Mouse (Mus musculus): Measurements from ENCODE around the gene Tgfb2.

DNA sequence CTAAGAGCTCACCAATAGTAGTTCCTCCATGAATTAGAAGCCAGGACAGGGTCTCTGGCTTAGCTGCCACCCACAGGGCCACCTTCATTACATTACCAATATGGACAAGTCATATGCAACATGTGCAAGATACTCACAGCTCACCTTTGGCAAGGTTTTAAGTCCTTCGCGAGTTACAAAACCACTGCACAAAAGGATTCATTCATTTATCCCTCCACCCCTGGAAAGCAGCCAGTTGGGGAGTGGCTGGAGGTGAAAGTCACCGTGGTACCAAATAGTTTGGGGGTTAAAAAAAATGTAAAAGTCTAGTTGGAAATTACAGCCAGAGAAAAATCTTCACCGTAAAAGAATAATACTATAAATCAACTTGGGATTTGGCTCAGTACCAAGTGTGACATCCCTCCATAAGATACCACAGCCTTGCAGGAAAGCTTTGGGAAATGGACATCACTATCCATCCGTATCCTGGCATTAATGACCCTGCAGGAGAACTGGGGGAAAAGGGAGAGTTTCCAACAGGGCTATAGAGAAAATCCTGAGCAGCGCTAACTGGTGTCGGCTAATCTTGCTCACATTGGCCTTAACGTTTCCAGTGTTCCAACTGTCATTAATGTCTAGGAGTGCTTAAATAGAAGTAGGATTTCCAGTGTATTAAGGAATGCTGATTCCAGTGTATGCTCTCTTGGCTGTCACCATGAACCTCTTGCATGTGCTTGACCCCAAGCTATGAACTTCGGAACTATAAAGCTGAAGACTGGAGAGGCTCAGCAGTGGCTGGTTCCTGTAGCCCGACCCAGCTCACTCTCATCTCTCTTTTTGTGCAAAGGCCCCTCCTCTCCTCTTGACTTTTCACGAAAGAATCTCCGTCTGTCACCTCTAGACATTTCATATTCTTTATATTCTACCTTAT is 68.2 kb downstream of the Tgfb2 start:
- no peak for TF ChIP-seq ZNF384 (IDR thresholded peaks at IDR 0.05; ENCODE audit: low read depth, low read length)
- no peak for TF ChIP-seq MAFK (IDR thresholded peaks at IDR 0.05; ENCODE audit: insufficient read depth, low read depth, low read length)
- TF ChIP-seq CHD2 (IDR thresholded peaks at IDR 0.05; ENCODE audit: low read depth, low read length), result no peak
- TF ChIP-seq ZC3H11A (IDR thresholded peaks at IDR 0.05; ENCODE audit: borderline replicate concordance, low read depth, low read length), result no peak

All from ES-E14 (cell line).